Mouse (Mus musculus) heart, postnatal 4 days (tissue): ENCODE results near the gene B3gnt3. TPM values are rescaled to one million over a fixed set of nuclear protein-coding genes. Genes with fewer than 3 reads are reported as not detected.

Experiments used
- total RNA-seq, 2 experiments: library from RNA; stranded (reverse); gene quantifications; 2 replicates each; pipeline ENCODE4 v1.2.3; 2021

Gene B3gnt3
- total RNA-seq, 2 experiments from 2014 or later, result 7.5 to 7.6 TPM

Other genes with a start within 250 kb of the B3gnt3 start
- 10 to 100 TPM; 37.7 to 39.3 TPM for gene Abhd8, start 238.1 kb downstream of the B3gnt3 start, total RNA-seq
- 100 to 1,000 TPM in 1 of 2 experiments, 10 to 100 TPM in 1; 96.0 to 107 TPM for gene Mrpl34, start 236.8 kb downstream of the B3gnt3 start, total RNA-seq
- 10 to 100 TPM; 42.0 to 46.2 TPM for gene Dda1, start 232.6 kb downstream of the B3gnt3 start, total RNA-seq
- 10 to 100 TPM; 13.5 to 15.4 TPM for gene Ano8, start 215.8 kb downstream of the B3gnt3 start, total RNA-seq
- gene Gtpbp3, start 213.7 kb downstream of the B3gnt3 start, total RNA-seq, result 10 to 100 TPM; 17.8 to 20.1 TPM
- 10 to 100 TPM; 35.8 to 43.2 TPM for gene Plvap, start 190.0 kb downstream of the B3gnt3 start, total RNA-seq
- gene Ccdc194, start 176.1 kb downstream of the B3gnt3 start, total RNA-seq, result under 1 TPM; 0.14 to 0.29 TPM
- 10 to 100 TPM; 12.8 to 13.8 TPM for gene Bst2, start 164.3 kb downstream of the B3gnt3 start, total RNA-seq
- 10 to 100 TPM; 31.6 to 32.4 TPM for gene Mvb12a, start 158.9 kb downstream of the B3gnt3 start, total RNA-seq
- gene Tmem221, start 142.9 kb downstream of the B3gnt3 start, total RNA-seq, result not detected
- not detected for gene Nxnl1, start 135.2 kb downstream of the B3gnt3 start, total RNA-seq
- gene Slc27a1, start 132.9 kb downstream of the B3gnt3 start, total RNA-seq, result 10 to 100 TPM; 77.0 to 80.3 TPM
- gene Pgls, start 109.6 kb downstream of the B3gnt3 start, total RNA-seq, result 10 to 100 TPM; 92.0 to 95.5 TPM
- gene Fam129c, start 104.1 kb downstream of the B3gnt3 start, total RNA-seq, result 1 to 10 TPM; 1.3 to 2.3 TPM
- 10 to 100 TPM; 48.0 to 50.3 TPM for gene Colgalt1, start 90.8 kb downstream of the B3gnt3 start, total RNA-seq
- gene Unc13a, start 30.0 kb downstream of the B3gnt3 start, total RNA-seq, result 1 to 10 TPM; 1.3 to 1.4 TPM
- 10 to 100 TPM; 15.8 TPM for gene Jak3, start 25.5 kb downstream of the B3gnt3 start, total RNA-seq
- 1 to 10 TPM; 6.6 to 6.9 TPM for gene Insl3, start 12.6 kb downstream of the B3gnt3 start, total RNA-seq
- gene Fcho1, start 23.9 kb upstream of the B3gnt3 start, total RNA-seq, result 1 to 10 TPM; 1.6 to 2.4 TPM
- 1 to 10 TPM; 6.8 to 7.3 TPM for gene Zfp709, start 180.2 kb upstream of the B3gnt3 start, total RNA-seq
- gene Zfp882, start 206.8 kb upstream of the B3gnt3 start, total RNA-seq, result 1 to 10 TPM; 2.4 to 5.1 TPM
- 10 to 100 TPM; 29.5 to 29.6 TPM for gene Zfp617, start 206.8 kb upstream of the B3gnt3 start, total RNA-seq
- 10 to 100 TPM in 1 of 2 experiments, 1 to 10 TPM in 1; 8.8 to 12.3 TPM for gene Zfp961, start 249.2 kb upstream of the B3gnt3 start, total RNA-seq